Mouse (Mus musculus): ENCODE results near the gene Pbx1. TPM values are rescaled to one million over a fixed set of nuclear protein-coding genes. Genes with fewer than 3 reads are reported as not detected.

Pbx1 gene
- total and polyA plus RNA-seq, 3 experiments: 0.10 TPM; not detected in 2

DNA sequence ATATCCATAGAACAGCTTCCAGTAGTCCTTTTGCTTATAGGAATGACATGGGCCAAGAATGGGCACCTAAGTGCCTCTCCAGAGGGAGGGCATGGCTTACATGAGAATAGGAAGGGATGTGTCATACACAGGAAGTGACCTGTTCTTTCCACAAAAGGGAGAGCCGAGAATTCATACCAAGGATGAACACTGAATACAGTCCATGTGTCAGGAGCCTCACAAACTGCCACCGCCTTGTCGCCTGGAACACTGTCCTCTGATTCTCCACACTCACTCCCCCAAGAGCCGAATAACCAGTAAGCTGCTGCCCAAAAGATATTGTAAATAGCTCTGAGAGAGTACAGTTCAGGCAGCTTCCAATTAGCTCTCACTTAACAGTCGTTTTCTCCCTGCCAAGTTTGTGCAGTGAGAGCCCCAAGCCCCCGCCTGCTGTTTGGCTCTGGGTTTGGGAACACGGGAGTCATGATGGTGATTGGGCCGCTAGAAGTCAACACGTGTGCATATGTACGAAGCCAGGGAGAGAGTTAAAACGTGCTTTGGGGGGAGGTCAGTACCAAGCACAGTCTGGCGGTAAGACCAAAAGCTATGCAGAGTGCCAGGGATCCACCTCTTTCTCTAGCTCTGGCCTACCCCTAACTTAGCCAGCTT lies 57.0 kb downstream of the Pbx1 start:
- H3K4me3 ChIP-seq (ENCODE audit: control insufficient read depth in 1 of 2, insufficient read depth in 1 of 2, low read depth in 2 of 2, low read length in 2 of 2): no peak overlapping the region

DNA sequence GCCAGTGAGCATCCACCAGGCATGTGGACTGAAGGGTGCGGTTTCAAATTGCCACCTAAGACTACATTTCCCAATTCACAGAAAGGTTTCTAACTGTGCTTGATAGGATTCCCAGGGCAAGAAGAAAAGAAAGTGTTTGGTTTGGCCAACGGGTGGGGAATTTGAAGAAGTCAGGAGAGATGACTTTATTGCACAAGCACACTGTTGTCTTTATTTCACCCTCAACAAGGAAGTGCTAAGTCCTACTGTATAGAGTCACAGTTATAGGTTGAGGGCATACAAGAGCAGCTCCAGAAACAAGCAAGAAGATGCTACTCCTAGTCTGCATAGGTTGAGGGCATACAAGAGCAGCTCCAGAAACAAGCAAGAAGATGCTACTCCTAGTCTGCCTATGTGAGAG lies 60.0 kb downstream of the Pbx1 start:
- no peaks in the 10 kb centered on the region for H3K36me3 ChIP-seq (ENCODE audit: control insufficient read depth in 1 of 2, insufficient read depth in 2 of 2, low read length in 2 of 2)
- no peak overlapping the region for H3K9ac ChIP-seq (ENCODE audit: control insufficient read depth, low read depth, low read length, poor library complexity, severe bottlenecking)
- H3K4me3 ChIP-seq (ENCODE audit: control insufficient read depth in 1 of 2, insufficient read depth in 1 of 2, low read depth in 2 of 2, low read length in 2 of 2): no peak overlapping the region
- H3K27me3 ChIP-seq (ENCODE audit: control insufficient read depth in 1 of 2, insufficient read depth in 2 of 2, low read length in 2 of 2): no peaks in the 10 kb centered on the region
- H3K4me1 ChIP-seq (ENCODE audit: control insufficient read depth in 1 of 2, insufficient read depth in 2 of 2, low read length in 2 of 2): no peaks in the 10 kb centered on the region
- H3K79me2 ChIP-seq (ENCODE audit: control insufficient read depth, insufficient read depth, low read length, poor library complexity): no peaks in the 10 kb centered on the region
- H3K9me3 ChIP-seq (replicated peaks; ENCODE audit: insufficient read depth, low read length): no peaks in the 10 kb centered on the region
- DNase-seq (ENCODE audit: low read depth, low spot score): no peak
- TF ChIP-seq JUND (IDR thresholded peaks at IDR 0.05; ENCODE audit: low read depth, low read length) (no peak), MXI1 (IDR thresholded peaks at IDR 0.05; ENCODE audit: low read depth, low read length) (no peak), RCOR1 (IDR thresholded peaks at IDR 0.05; ENCODE audit: low read depth, low read length) (no peak), RAD21 (IDR thresholded peaks at IDR 0.05; ENCODE audit: low read depth, low read length) (no peak), GABPA (IDR thresholded peaks at IDR 0.05; ENCODE audit: low read depth, low read length) (no peak), MYC (IDR thresholded peaks at IDR 0.05; ENCODE audit: low read depth, low read length) (no peak), KAT2A (conservative IDR thresholded peaks at IDR 0.05; ENCODE audit: low read depth, low read length) (no peak), ETS1 (IDR thresholded peaks at IDR 0.05; ENCODE audit: low read depth, low read length) (no peak), UBTF (IDR thresholded peaks at IDR 0.05; ENCODE audit: borderline replicate concordance, insufficient read depth, low read depth, low read length) (no peak), E2F4 (IDR thresholded peaks at IDR 0.05; ENCODE audit: borderline replicate concordance, low read depth, low read length) (no peak), MAZ (IDR thresholded peaks at IDR 0.05; ENCODE audit: low read depth, low read length) (no peak), ZKSCAN1 (IDR thresholded peaks at IDR 0.05; ENCODE audit: low read depth, low read length) (no peak)
- H3K27ac ChIP-seq (ENCODE audit: control insufficient read depth, low read depth, low read length): no peak overlapping the region

More for the DNA sequence above, 57.0 kb downstream of the Pbx1 start:
- H3K36me3 ChIP-seq (ENCODE audit: control insufficient read depth in 1 of 2, insufficient read depth in 2 of 2, low read length in 2 of 2): no peaks in the 10 kb centered on the region
- DNase-seq (ENCODE audit: low read depth, low spot score): no peak
- no peaks in the 10 kb centered on the region for H3K4me1 ChIP-seq (ENCODE audit: control insufficient read depth in 1 of 2, insufficient read depth in 2 of 2, low read length in 2 of 2)
- no peaks in the 10 kb centered on the region for H3K79me2 ChIP-seq (ENCODE audit: control insufficient read depth, insufficient read depth, low read length, poor library complexity)
- H3K9ac ChIP-seq (ENCODE audit: control insufficient read depth, low read depth, low read length, poor library complexity, severe bottlenecking): no peak overlapping the region
- H3K27ac ChIP-seq (ENCODE audit: control insufficient read depth, low read depth, low read length): no peak overlapping the region
- no peaks in the 10 kb centered on the region for H3K9me3 ChIP-seq (replicated peaks; ENCODE audit: insufficient read depth, low read length)
- TF ChIP-seq MYC (IDR thresholded peaks at IDR 0.05; ENCODE audit: low read depth, low read length): no peak
- no peak for TF ChIP-seq HCFC1 (IDR thresholded peaks at IDR 0.05; ENCODE audit: low read depth, low read length)
- no peak for TF ChIP-seq USF2 (IDR thresholded peaks at IDR 0.05; ENCODE audit: borderline replicate concordance in 1 of 2, insufficient read depth in 1 of 2, low read depth in 1 of 2, low read length in 2 of 2)
- TF ChIP-seq TAL1 (IDR thresholded peaks at IDR 0.05; ENCODE audit: low read length): no peak
- TF ChIP-seq TCF12 (IDR thresholded peaks at IDR 0.05; ENCODE audit: low read depth, low read length): no peak
- TF ChIP-seq ZNF384 (IDR thresholded peaks at IDR 0.05; ENCODE audit: low read depth, low read length): no peak
- TF ChIP-seq ZMIZ1 (IDR thresholded peaks at IDR 0.05; ENCODE audit: low read depth, low read length): no peak
- no peak for TF ChIP-seq POLR2AphosphoS5 (IDR thresholded peaks at IDR 0.05; ENCODE audit: borderline replicate concordance, low read depth, low read length)
- no peak for TF ChIP-seq GATA1 (IDR thresholded peaks at IDR 0.05; ENCODE audit: low read depth, low read length)
- no peak for TF ChIP-seq BHLHE40 (IDR thresholded peaks at IDR 0.05; ENCODE audit: borderline replicate concordance, low read depth, low read length)
- H3K27me3 ChIP-seq (ENCODE audit: control insufficient read depth in 1 of 2, insufficient read depth in 2 of 2, low read length in 2 of 2): no peaks in the 10 kb centered on the region

Measured in MEL (cell line).